Mouse (Mus musculus): ENCODE measurements at regions not wholly inside any gene's neighbourhood (a gene's known extent, or its start where the extent isn't known, plus 50 kb on each side); places are given as distances from the start of the nearest gene placed in this dataset.

DNA sequence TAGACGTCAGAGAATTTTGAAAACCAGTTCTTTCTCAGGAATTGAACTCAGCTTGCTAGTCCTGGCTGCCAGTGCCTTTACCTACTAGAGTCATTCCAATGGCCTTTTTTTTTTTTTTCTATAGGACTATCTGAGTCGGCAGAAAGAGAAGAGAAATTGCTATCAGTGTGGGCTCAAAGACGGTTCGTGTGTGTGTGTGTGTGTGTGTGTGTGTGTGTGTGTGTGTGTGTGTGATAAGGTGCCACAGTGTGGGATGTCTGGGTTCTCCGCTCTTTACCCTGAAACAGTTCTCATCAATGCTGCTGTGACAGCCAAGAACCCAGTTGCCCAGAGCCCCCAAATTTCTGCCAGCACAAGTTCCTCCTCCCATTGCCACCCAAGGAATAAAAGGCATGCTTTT, 146.1 kb downstream of the Rybp start:
- no peak for DNase-seq

DNA sequence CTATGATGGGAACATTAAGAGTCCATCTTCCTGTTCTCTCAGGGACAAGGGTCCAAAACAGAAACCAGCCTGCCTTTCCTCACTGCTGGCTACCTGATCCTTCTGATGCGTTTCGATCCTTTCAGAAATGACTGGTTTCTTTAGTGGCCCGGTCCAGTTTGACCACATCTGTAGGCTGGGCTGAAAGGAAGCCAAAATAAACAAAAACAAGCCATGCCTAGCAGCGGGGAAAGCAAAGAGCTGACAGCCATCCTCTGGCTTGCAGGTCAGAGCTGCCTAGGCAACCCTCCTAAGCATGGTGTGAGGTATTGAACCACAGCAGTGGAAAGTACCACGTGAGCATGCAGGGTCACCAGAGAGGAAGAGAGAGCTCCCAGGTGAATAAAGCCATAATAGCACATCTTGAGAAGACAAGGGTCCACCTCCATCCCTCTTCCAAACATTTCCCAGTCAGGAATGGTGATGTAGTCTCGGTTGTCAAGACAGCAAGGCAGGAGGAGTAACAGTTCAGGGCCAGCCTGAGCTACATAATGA, 146.6 kb downstream of the Rybp start:
- DNase-seq, result no peak

DNA sequence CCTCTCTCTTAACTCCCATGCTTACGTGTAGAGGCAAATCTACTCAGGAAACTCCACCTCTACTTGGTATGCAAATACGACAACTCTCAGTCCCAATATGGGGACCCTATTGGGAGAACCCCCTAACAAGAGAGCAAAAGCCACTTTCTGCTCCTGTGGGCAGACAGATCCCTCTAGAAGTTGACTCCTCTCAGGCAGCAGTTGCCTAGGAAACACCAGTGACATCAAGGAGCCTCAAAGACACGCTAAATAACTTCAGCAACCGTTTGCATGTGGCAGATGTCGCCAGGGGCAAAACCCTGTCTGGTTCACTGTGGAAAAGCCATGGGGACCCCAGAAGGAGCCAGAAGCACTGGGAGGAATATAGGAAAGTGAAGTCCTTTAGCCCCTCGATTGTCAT, 147.5 kb downstream of the Rybp start:
- no peak for DNase-seq

DNA sequence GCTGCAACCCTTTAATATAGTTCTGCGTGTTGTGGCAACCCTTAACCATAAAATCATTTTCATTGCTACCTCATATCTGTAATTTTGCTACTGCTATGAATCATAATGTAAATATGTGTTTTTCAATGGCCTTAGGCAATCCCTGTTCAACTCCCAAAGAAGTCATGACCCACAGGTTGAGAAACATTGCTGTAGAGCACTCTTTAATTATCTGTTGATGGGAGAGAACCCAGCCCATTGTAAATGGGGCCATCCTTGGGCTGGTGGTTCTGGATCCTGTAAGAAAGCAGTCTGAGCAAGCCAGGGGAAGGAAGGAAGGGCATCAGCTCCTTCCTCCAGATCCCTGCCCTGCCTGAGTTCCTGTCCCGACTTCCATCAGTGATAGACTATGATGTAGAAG, 148.6 kb downstream of the Rybp start:
- no peak for DNase-seq

DNA sequence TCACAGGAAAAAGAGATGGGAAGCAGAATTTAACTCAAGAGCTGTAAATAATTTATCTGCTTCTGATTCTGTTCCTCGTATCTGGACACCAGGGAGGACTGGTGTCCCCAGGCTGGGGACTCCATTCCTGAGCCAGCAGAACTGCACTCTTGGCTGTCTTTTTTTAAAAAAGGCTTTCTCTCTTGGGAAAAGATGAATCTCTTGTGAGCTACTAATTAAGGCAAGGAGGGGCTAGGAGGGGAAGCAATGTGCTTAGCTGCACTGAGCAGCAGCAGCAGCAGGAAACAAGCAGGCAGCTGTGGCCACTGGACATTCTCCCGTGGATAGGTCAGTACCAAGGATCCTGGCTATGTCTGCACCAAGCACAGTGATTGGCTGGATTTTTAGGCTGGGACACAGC, 152.1 kb downstream of the Rybp start:
- no peak for DNase-seq

DNA sequence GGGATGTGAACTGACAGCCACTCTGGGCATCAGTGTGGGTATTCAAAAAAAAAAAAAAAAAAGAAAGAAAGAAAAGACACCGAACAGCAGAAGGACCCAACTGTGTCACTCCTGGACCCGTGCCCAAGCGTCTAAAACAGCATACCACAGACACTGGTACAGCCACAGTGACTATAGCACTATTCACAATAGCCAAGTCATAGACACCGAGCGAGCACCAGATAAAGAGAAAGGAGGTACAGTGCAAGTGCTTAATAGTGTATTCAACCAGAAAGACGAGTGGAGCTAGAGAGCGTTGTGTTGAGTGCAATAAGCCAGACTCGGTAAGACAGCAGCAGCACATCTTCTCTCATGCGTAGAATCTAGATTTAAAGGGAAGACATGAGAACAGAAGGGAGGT, 153.3 kb downstream of the Rybp start:
- no peak for DNase-seq

DNA sequence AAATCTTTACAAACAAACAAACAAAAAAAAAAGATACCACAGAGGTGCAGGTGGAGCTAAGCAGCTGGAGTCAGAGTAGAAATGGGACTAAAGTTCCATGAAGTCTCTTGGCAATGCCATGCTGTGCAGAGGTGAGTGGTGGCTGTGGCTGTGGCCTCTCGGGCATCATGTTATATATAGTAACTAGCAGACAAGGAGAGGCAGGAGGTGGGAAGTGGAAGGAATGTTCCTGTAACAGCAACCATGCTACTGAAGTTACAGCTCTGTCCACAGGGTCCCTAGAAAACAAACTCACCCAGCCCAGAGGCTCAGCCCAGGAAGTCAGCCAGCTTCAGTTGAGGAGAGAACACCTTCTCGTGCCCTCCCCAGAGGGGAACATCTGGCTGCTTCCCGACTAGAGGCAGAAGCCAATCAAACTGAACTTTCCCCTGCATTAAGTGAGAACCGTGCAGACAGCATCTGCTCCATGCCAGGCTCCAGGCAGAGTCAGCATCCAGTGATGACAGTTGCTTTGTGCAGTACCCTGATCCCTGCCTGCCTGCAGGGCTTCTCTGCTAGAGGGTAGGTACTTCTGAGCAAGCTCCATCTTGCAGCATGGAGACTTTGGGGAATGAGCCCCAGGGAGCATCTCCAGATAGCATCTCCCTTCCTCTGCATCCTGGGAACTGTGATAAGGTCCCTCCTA, 154.2 kb downstream of the Rybp start:
- no peak for DNase-seq

DNA sequence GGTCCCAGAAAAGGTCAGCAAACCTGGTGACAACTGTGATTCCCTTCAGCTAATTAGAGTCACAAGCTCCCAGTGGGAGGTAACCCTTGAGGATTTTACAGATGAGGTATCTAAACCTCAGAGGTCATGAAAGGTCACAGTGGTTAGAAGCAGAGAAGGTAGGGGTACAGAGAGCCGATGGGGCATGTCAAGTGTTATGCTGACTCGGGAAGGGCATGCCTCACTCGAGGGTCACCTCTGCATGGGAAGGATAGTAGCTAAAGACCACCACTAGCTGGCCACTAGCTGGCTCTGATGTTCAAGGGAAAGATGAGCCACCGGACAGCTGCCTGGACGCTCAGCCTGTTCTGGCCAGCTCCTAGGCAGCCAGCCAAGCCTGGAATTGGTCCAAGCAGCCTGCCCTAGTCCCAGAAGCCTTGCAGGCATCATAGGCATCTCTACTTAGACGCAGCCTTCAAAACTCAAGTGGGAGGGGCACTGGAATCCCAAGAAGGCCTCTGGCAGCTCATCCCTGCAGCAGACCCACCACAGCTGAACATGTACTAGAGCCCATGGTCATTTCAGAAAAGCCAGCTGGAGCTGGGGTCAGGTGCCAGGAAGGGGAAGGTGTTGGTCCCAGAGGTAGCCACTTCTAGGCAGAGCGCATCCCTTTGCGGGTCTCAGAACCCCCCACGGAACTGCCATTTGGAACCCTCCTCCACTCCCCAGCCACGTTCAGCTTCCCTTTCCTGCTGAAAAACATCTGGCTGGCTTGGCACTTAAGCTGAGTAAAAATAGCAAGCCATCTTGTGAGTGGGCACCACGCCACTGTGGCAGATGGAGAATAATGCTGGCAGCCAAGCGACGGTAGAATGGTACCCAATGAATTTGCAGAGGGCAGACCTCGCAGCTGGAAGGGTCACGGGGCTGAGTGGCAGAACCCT, 159.8 kb downstream of the Rybp start:
- peak; percentile 82 for DNase-seq

DNA sequence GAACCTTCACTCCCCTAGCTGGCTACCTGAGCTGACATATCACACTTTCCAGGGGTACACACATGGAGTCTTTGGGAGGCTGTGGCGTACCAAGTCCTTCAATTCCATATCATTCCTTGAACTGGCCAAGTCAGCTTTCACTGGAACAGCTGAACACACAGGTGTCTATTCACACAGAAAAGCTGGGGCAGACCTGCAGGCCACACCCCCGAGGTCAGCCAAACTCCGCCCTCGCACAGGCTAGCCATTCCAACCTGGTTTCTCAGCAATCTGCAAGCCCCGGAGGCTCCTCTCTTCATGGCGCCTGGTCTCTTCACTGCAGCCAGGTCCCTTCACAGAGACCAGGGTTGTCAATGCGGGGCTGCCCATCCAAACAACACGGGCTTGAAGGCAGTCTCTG, 160.5 kb downstream of the Rybp start:
- no peak for DNase-seq

DNA sequence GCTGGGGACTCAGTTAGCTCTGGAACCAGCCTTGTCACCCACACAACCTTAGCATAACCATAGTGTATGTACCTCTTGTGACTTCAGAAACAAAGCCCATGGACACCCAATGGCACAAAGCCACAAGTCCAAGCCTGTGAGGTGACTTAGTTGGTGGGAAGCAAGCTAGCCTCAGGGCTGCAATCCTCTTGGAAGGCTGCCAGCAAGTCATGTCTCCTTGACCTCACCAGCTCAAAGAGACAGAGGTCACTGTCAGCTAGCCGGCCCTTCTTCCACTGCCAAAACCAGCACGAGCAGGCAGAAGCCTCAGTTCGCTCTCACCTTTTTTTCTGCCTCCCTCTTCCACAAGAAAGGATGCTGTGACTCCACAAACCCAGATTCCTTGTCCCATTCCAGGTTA, 161.0 kb downstream of the Rybp start:
- no peak for DNase-seq

DNA sequence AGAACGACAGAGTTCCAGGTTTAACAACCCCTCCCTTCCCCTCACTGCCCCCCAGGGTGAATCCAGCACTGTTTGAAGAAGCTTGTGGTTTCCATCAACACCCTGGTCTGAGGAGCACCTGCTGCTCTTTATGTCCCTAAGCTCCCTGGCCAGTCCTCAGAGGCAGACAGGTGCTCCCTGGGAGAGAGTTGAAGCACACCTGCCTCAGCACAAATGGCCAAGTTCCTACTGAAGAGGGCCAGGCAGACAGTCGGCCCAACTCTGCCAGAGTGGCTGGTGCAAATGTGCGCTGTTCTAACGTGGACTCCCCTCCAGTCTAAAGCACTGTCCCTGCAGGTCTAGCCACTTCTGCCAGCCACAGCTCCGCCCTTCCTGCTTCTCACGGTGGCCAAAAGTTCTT, 166.0 kb downstream of the Rybp start:
- no peak for DNase-seq

DNA sequence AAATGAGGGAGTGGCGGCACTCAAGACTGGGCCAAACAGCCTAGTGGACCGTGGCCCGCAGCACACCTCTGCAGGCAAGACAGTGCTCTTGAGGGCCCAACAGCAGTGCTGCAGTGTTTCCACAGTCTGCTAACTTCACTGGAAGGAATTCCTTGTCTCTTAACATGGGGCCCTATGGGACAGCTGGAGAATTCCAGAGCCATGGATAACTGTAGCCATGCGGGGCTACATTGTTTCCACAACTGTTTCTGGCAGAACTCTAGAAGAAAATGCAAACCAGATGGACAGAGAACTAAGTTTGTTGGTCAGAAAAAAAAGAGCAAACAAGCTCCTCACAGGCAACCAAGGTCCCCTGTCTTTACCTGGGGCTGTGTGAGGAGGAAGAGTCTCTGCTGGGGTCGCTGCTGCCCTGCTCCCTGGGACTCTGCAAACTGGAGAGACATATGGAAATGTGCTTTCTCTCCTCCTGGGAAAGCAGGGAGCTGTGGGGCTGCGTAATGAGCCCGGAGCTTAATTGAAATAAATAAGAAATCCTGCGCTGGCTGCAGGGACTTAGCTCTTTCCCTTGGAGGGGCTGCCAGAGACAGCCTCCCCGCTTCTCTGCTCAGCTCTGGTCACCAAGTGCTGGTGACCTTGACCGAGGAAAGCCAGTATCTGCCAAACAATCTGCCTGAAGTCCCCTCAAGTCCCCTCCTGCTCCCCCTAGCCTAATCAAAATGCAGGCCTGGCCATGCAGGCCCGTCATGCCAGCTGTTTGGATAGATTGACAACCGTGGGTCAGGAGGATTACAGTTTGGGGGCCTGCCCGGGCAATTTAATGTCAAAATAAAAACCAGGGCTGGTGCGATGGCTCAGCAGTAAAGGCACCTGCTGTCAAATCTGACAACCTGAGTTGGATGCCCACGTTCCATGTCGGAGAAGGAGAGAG, 167.0 kb downstream of the Rybp start:
- no peak for DNase-seq

DNA sequence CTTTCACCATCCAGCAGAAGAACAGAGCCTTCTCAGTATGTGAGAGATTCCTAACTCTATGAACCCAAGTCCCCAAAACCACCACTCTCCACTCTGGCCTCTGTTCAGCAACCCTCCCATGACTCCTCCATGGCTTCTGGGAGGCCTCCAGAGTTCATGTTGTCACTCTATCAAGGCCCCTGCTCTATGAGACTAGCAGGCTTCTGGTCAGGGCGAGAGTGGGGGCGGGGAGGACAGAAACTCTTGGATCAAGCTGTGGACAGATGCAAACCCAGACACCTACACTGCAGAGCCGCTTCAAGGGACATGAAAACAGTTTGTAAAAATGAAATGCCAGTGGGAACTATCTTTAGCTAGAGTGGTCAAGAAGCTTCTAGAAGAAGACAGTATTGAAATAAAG, 170.2 kb downstream of the Rybp start:
- DNase-seq, result no peak

DNA sequence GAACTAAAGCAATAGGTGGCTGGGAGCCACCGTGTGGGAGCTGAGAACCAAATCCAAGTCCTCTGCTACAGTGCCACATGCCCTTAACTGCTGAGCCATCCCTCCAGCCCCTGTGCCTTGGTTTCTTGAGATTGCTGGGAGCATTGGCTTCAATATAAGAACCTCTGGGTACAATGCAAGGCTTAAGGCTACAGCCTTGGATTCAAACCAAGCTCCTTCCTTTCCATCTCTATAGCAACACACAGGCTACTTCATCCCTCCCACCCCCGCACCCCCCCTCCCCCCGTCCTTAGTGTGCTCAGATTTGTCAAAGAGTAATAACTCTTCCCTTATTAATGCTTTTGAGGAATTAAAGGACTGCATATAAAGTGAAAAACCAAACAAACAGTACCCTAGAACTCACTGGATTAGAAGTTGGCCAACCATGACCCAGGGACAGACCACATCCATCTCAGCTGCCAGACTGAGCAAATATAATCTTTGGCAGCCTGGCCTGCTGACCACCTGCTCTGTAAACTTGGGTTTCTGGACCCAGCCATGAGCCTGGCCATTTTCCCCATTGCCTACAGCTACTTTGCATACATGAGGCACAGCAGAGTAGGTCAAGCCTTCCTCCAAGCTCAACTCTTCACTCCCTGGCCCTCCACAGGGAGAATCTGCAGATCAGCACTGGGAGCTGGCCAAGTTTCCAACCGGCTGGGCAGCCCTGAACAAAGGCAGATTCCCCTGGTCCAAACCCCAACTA, 173.7 kb downstream of the Rybp start:
- DNase-seq, result no peak

DNA sequence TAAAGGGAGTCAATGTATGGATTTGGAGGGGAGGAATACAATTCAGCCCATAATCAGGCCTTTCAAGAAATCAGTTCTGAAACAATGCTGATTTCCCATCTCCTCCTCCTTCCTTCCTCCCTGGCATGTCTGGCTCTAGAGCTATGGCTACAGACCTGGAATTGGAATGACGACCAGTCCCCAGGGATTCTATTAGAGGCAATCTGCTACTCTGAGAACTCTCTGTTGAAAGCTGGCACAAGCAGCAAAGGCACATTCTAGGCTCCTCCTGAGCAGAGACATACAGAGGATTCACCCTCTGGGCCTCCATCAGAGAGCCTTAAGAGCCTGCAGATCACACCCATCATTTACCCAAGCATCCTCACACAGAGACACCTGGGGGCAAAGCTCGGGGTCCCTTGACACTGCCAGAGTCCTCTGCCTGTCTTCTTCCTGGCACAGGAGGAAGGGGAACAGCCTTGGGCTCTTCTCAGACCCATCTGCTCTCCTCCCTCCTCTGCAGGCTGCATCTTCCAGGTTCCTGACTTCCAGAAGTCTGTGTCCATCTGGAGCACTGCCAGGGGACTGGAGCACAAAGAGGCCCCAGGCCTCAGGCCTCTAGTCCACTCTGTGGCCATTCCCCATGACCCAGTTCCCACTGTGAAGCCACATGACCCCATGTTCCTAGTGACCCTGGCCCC, 176.2 kb downstream of the Rybp start:
- DNase-seq, result peak; percentile 74

DNA sequence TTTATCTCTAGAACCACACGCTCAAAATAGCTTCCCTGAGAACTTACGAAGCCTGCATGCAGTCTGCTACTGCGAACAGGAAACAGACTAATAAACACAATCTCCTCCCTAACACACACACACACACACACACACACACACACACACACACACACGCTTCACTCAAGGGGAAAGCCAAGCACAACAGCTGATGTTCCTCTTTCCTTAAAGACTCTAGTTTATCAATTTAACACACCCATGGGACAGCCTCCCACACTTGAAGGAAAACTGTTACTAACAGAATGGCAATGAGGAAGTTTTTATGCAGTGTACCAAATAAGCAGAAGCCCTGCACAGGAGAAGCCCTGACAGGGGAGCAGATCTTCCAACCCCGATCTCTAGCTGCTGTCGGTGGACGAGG, 177.3 kb downstream of the Rybp start:
- DNase-seq, result no peak

DNA sequence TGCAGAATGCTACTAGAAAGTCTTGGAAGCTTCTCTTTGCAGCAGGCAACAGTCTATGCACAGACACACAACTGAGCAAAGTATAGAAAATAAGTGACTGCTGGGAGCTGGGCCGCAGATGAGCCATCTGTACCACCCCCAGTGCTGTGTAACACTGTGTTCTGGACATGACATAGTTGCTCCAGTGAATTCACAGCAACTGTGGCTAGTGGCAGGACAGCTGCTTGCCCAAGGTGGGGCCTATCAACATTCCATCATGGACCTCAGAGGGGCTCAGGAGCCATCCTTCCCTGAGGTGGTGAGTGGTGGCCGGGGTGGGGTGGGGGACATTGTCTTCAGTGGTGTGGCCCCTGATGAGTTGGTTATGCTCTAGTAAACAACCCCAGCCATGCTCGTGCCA, 177.9 kb downstream of the Rybp start:
- DNase-seq, result no peak

DNA sequence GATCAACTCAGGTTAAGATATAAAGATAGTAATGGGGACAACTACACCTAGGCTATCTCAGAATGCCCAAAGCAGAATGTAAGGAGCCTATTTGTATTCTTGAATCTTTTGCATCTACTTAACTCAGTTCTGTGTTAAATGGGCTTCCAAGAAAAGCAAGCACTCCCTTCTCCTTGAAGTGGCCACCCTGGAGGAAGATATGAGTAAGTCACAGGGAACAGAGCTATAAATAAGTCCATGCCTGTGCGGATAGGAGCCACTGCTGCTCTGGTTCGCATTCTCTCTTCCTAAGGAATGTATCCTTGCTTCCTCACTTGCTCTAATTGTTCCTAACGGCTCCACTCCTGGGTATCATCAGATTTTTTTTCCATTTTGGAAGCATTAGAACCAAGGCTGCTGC, 179.8 kb downstream of the Rybp start:
- no peak for DNase-seq

DNA sequence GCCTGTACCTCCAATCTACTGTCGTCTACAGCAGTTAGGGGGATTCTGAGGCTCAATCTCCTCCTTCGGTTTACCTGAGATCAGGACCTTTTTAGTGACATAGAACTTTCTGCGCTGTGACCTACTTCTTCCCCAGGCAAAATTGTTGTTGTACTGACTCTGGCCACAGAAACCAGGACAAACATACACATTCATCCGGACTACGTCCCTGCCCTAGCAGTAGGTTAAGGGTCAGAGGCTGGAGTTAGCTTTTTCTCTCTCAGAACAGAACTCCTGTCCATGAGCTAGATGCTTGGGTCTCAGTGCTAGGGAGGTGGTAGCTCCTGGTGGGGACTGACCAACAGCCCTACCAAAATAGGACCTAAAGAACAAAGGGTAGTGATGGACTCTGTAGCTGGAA, 180.2 kb downstream of the Rybp start:
- no peak for DNase-seq

DNA sequence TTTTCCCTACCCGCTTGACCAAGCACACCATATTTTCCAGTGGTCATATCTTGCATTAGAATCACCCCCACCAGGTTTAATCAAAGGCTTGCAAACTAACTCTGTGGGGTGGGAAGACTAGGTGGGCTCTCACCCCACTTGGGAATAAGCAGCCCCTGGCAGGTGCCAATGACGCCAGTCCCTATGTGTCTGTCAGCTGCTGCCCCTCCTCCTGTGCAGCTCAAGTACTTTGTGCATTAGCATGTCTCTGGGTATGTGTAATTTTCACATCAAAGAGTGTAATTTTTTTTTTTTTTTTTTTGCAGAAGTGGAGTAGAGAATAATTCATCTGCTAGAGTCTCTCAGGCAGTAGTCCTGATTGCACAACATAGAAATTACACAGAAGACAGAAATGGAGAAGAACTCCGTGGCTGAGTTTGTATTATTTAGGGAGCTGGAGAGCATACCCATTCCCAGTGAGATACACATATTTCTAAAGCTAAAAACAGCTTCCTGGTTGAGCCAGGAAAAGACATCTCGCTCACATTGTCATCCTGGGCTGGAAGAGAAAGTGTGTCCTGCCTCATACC, 186.6 kb downstream of the Rybp start:
- DNase-seq, result no peak

DNA sequence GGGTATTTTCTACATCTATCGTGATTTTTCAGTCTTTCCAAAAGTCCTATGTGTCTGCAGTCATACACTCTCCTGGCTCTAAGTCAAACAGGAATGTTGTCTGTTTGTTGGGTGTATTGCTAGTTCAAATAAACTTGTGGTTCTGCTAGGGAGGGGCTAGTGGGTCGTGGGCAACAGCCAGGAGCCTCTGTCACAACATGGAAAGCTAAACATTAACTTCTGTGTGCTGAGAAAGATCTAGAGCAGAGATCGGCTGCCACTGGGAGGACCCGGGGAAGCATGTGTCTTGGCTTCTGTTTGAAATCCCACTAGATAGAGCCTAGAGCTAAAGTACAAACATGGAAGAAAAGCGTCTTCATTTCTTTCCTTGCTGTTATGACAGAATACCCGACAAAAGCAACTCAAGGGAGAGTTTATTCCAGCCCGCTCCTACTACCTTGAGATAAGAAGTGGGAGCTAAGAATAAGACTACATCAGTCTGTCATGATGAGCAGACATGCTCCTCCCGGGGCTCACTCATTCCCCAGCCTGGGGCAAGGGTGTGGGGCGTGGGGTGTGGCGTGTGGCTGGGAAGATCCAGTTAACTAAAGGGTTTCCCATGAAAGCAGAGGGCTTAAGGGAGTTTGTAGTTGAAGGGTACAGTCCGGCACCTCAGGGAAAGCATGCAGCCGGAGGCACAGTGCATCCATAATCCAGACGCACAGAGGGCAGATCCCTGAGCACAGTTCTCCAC, 190.7 kb downstream of the Rybp start:
- DNase-seq, result no peak

All from cerebellum, adult 9-10 months (tissue).